Mouse (Mus musculus) lung, postnatal 0 days (tissue): ENCODE measurements around the gene 2300003K06Rik.
"Not testable (repeated sequence)": the region's sequence is repeated elsewhere in the genome, so short reads cannot be mapped to it uniquely, and the experiment has no call there.

Source experiments
- CTCF ChIP-seq: IDR thresholded peaks from 2 replicates; pipeline ENCODE4 v1.5.1; 2016; ENCODE audit warnings: antibody characterized with exemption, mild to moderate bottlenecking
- EP300 ChIP-seq: IDR thresholded peaks from 2 replicates; pipeline ENCODE4 v1.6.1; 2016; ENCODE audit warnings: antibody characterized with exemption, mild to moderate bottlenecking, control low read depth

DNA sequence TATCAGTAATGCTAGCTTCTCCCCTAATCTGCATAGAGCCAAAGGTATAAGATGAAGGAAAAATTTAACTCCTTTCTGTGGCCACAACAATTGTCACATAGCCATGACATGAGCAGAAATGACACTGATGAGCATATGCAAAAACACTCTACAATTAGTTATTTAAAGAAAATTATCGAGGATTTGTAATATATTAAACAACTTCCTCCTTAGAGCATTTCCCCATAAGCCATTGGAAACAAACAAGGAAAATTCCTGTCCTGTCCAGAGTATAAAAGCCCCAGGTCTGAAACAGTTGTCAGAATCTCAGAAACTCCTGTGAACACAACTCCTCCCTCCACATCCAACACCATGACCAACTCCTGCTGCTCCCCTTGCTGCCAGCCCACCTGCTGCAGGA, 26.3 kb upstream of the 2300003K06Rik start, which contains the start of gene Gm11559:
- TF ChIP-seq CTCF, EP300: not testable (repeated sequence)
